Mouse (Mus musculus) lung, adult 2 months (tissue): ENCODE results near the gene Erc2.

Experiments
- CTCF ChIP-seq: fragments of 200-500 bp; IDR thresholded peaks from 2 replicates; pipeline ENCODE4 v1.5.1; 2011; ENCODE audit warnings: mild to moderate bottlenecking, low read length, control low read depth; ENCODE audit not compliant: insufficient read depth
- POLR2A ChIP-seq: fragments of 200-500 bp; IDR thresholded peaks from 2 replicates; pipeline ENCODE4 v1.6.1; 2011; ENCODE audit warnings: low read depth, mild to moderate bottlenecking, control low read depth, low read length, borderline replicate concordance; ENCODE audit errors: extremely low read depth

DNA sequence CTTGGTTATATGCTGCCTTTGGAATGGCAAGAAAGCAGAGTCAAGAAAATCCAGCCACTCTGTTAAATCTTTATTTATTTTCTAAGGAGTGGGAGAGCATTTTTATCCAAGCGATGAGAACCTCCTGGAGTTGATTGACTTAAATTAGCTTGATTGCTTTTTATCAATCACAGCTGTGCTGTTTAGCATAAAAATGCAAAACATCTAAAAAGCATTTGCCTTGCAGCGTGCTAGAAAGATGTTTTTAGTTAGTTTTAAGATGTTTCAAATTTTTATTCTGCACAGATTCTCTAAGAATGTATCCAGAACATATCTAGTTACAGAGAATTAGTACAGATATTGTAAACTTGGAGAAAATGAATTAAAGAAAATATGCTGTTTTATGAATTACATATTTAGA, 315.7 kb downstream of the Erc2 start:
- TF ChIP-seq CTCF = no peak
- TF ChIP-seq POLR2A = no peak
